Mouse (Mus musculus): ENCODE measurements around the gene Gimap7.

DNA sequence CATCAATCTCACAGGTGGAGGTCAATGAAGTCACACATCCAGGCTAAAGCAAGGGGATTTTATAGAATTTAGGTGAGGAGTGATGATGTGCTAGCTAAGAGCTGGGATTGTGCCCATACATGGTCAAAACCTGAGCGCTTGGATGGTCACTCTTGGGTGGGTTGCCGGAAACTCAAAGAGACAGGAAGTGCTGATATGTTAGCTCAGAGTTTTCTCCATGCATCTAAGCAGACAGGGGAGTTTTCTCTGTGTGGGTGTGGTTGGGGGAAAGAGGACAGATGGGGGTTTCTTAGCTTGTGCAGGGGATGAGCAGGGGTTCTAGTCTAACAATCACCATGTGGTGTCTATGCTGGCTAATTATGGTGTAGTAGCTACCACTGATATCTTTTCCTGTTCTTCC lies 29.1 kb upstream of the Gimap7 start:
- TF ChIP-seq POLR2A (IDR thresholded peaks at IDR 0.05; ENCODE audit: extremely low read depth, insufficient read depth, low read length) (no peak), CTCF (IDR thresholded peaks at IDR 0.05; ENCODE audit: low read depth, low read length) (no peak)
